Mouse (Mus musculus) gastrocnemius, adult 2 months (tissue): ENCODE results near the gene Plcb1. TPM values are rescaled to one million over a fixed set of nuclear protein-coding genes. Genes with fewer than 3 reads are reported as not detected.

ENCODE experiments used
- DNase-seq: peaks from one replicate; pipeline ENCODE4 v3.0.0; 2022
- H3K27ac ChIP-seq: fragments of 200-600 bp; 2 replicates; pipeline ENCODE4 v1.8.1; 2022; ENCODE audit warnings: mild to moderate bottlenecking
- H3K4me3 ChIP-seq: fragments of 200-600 bp; 2 replicates; pipeline ENCODE4 v1.8.1; 2022; ENCODE audit warnings: mild to moderate bottlenecking, moderate library complexity
- CTCF ChIP-seq: fragments of 200-600 bp; IDR thresholded peaks from 2 replicates; pipeline ENCODE4 v1.8.1; 2022; ENCODE audit warnings: antibody characterized with exemption, mild to moderate bottlenecking, moderate library complexity
- intact Hi-C: fragments of 180-260 bp; cut with DNase I; formaldehyde crosslinking; loops from one replicate; pipeline ENCODE4 v1.15.1; 2025
- total RNA-seq, 2 experiments: library from RNA; stranded (reverse); gene quantifications; 2 replicates each; pipeline ENCODE4 v1.2.3; 2021

Gene Plcb1
- total RNA-seq, 2 experiments from 2014 or later = 1.1 to 1.8 TPM

- peak; percentile 20 for DNase-seq
- TF ChIP-seq CTCF = no peak
- intact Hi-C loops = no loop called here
- Histone ChIP-seq H3K27ac (no peak overlapping the region), H3K4me3 (peak overlapping the region; percentile 9; the same call in 1 of the 2 replicates)
Observed at GRCm38 (mm10) chr2:134816383-134816782, 30.5 kb downstream of the Plcb1 start.

GRCm38 (mm10) chr2:134817058-134817840, 31.4 kb downstream of the Plcb1 start:
- intact Hi-C loops = no loop called here
- no peak for DNase-seq
- no peak for TF ChIP-seq CTCF
- Histone ChIP-seq H3K27ac (no peak overlapping the region), H3K4me3 (no peak overlapping the region)

- DNase-seq = no peak
- Histone ChIP-seq H3K4me3 (no peak overlapping the region), H3K27ac (no peak overlapping the region)
- intact Hi-C loops = no loop called here
- TF ChIP-seq CTCF = no peak
Observed at GRCm38 (mm10) chr2:134821176-134821575, 35.3 kb downstream of the Plcb1 start.

GRCm38 (mm10) chr2:134825645-134826044, 39.8 kb downstream of the Plcb1 start:
- H3K27ac ChIP-seq = no peak overlapping the region
- H3K4me3 ChIP-seq = no peak overlapping the region
- no peak for DNase-seq
- intact Hi-C loops = no loop called here
- TF ChIP-seq CTCF = no peak

GRCm38 (mm10) chr2:134826111-134827005, 40.5 kb downstream of the Plcb1 start:
- DNase-seq = no peak
- TF ChIP-seq CTCF = no peak
- intact Hi-C loops = no loop called here
- H3K27ac ChIP-seq = no peak overlapping the region
- H3K4me3 ChIP-seq = no peak overlapping the region

GRCm38 (mm10) chr2:134827778-134828487, 42.1 kb downstream of the Plcb1 start:
- no peak overlapping the region for H3K4me3 ChIP-seq
- no peak for TF ChIP-seq CTCF
- intact Hi-C loops = no loop called here
- H3K27ac ChIP-seq = no peak overlapping the region
- no peak for DNase-seq

GRCm38 (mm10) chr2:134831861-134832260, 46.0 kb downstream of the Plcb1 start:
- H3K4me3 ChIP-seq = no peak overlapping the region
- DNase-seq = no peak
- intact Hi-C loops = no loop called here
- no peak overlapping the region for H3K27ac ChIP-seq
- no peak for TF ChIP-seq CTCF

GRCm38 (mm10) chr2:134836097-134836496, 50.2 kb downstream of the Plcb1 start:
- peak; percentile 6; the same call in 1 of the 2 replicates for TF ChIP-seq CTCF
- DNase-seq = no peak
- intact Hi-C loops = no loop called here
- no peak overlapping the region for H3K27ac ChIP-seq
- H3K4me3 ChIP-seq = no peak overlapping the region

- no peak for TF ChIP-seq CTCF
- intact Hi-C loops = no loop called here
- no peak overlapping the region for H3K27ac ChIP-seq
- no peak for DNase-seq
- H3K4me3 ChIP-seq = no peak overlapping the region
Observed at GRCm38 (mm10) chr2:134838185-134838584, 52.3 kb downstream of the Plcb1 start.

- intact Hi-C loops = no loop called here
- H3K27ac ChIP-seq = no peak overlapping the region
- DNase-seq = no peak
- H3K4me3 ChIP-seq = no peak overlapping the region
- TF ChIP-seq CTCF = no peak
Observed at GRCm38 (mm10) chr2:134838888-134839287, 53.0 kb downstream of the Plcb1 start.

- intact Hi-C loops = no loop called here
- no peak for DNase-seq
- no peak overlapping the region for H3K27ac ChIP-seq
- TF ChIP-seq CTCF = no peak
- no peak overlapping the region for H3K4me3 ChIP-seq
Observed at GRCm38 (mm10) chr2:134842883-134843282, 57.0 kb downstream of the Plcb1 start.

GRCm38 (mm10) chr2:134844391-134845238, 58.7 kb downstream of the Plcb1 start:
- DNase-seq = no peak
- intact Hi-C loops = no loop called here
- Histone ChIP-seq H3K27ac (no peak overlapping the region), H3K4me3 (no peak overlapping the region)
- no peak for TF ChIP-seq CTCF
